ENCODE assay signal across 1 mouse cellular context in the genomic region with DNA sequence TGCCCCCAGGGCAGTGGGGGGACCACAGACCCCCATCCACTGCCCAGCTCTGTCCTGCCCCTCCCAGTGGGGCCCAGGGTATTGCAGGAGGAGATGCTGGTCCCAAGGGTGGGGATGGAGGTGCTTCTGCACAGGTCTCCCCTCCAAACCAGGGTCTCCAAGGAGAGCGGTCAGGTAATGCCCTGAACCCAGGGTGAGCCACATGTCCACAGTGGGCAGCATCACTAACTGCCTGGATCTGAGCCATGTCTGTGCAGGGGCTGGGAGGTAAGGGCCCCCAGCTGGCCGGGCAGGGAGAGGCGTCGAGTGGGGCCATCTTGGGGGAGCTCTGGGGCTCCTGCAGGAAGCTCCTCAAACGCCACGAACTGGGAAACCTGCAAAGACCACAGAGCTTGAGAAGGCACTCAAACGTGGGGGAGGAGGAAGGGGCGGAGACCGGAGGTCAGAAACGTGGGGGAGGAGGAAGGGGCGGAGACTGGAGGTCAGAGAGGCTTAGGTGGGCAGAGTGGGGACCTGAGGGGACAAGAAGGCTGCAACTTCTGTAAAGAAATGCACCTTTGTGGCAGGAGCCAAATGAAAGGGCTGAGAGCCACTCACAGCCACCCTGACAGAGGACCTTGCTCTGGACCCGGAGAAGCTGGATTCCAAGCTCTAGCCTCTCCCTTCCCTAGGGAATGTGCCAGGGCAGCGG.
TF ChIP-seq lines count a peak whose summit lies in the region.

No protein-coding gene starts in this region.

TF ChIP-seq in MEL, 35 proteins besides CTCF, POLR2A, EP300 and RAD21 (continued from another document):
- no peak for TF ChIP-seq SMC3 (IDR thresholded peaks at IDR 0.05; ENCODE audit: low read depth, low read length)
- TF ChIP-seq UBTF (IDR thresholded peaks at IDR 0.05; ENCODE audit: borderline replicate concordance, insufficient read depth, low read depth, low read length) = no peak
- TF ChIP-seq BHLHE40 (IDR thresholded peaks at IDR 0.05; ENCODE audit: borderline replicate concordance, low read depth, low read length) = no peak
- TF ChIP-seq CHD2 (IDR thresholded peaks at IDR 0.05; ENCODE audit: low read length) = no peak
- TF ChIP-seq MEF2A (IDR thresholded peaks at IDR 0.05; ENCODE audit: extremely low read depth, insufficient replicate concordance, low read depth, low read length, poor library complexity, severe bottlenecking) = no peak
- TF ChIP-seq KAT2A (conservative IDR thresholded peaks at IDR 0.05; ENCODE audit: low read depth, low read length) = no peak
- no peak for TF ChIP-seq NELFE (IDR thresholded peaks at IDR 0.05; ENCODE audit: low read depth, low read length)
- no peak for TF ChIP-seq MAX (IDR thresholded peaks at IDR 0.05; ENCODE audit: low read length)
- no peak for TF ChIP-seq USF1 (IDR thresholded peaks at IDR 0.05; ENCODE audit: low read depth, low read length)
- TF ChIP-seq GATA1 (IDR thresholded peaks at IDR 0.05; ENCODE audit: low read depth, low read length) = no peak
- no peak for TF ChIP-seq TAL1 (IDR thresholded peaks at IDR 0.05; ENCODE audit: low read length)
- no peak for TF ChIP-seq ZMIZ1 (IDR thresholded peaks at IDR 0.05; ENCODE audit: low read depth, low read length)
- TF ChIP-seq GABPA (IDR thresholded peaks at IDR 0.05; ENCODE audit: low read depth, low read length) = no peak
- TF ChIP-seq HCFC1 (IDR thresholded peaks at IDR 0.05; ENCODE audit: low read depth, low read length) = no peak
- no peak for TF ChIP-seq NRF1 (IDR thresholded peaks at IDR 0.05; ENCODE audit: insufficient read depth, low read depth, low read length, poor library complexity, severe bottlenecking)
- TF ChIP-seq MYC (IDR thresholded peaks at IDR 0.05; ENCODE audit: low read depth, low read length) = no peak
